8 mouse cellular contexts compared by ENCODE assay signal in genomic region chr1:170992550-170992949, GRCm38 (mm10). TPM values are rescaled to one million over a fixed set of nuclear protein-coding genes. Genes with fewer than 3 reads are reported as not detected.
DNase-seq lines count a peak whose midpoint lies in the region; ATAC-seq and TF ChIP-seq lines count a peak whose summit lies in the region.

No protein-coding gene starts in this region.

- no peak for TF ChIP-seq POLR2A in spleen, adult 2 months (IDR thresholded peaks at IDR 0.05; ENCODE audit: low read depth, low read length)

- no peaks in the 10 kb centered on the region for H3K36me3 ChIP-seq in spleen, adult 2 months (ENCODE audit: control insufficient read depth, insufficient read depth, low read length)
- no peaks in the 10 kb centered on the region for H3K36me3 ChIP-seq in midbrain, embryonic 15.5 days (replicated peaks)

- peak; percentile 64 to 66 for DNase-seq in cerebellum, postnatal 10 days
- no peak for DNase-seq in cerebellum, adult 11 months
- peak in 1 of 2 experiments; percentile 67 for DNase-seq in spleen, adult 2 months (ENCODE audit: low read depth in 1 of 2, low spot score in 2 of 2)
- no peak for DNase-seq in spleen, adult 12 weeks (ENCODE audit: low spot score)
- peak; percentile 49 for DNase-seq in embryo, embryonic 10.5 days (ENCODE audit: low spot score)
- peak; percentile 37 for DNase-seq in layer of hippocampus, adult 9-11 months
- peak; percentile 54 for DNase-seq in retina, embryonic 14.5 days (ENCODE audit: low spot score)

- 0 out of 2 replicates have a peak overlapping the region, but pooled peaks have one; percentile 34 for H3K27ac ChIP-seq in spleen, adult 2 months (ENCODE audit: insufficient read depth, low read length)
- H3K27ac ChIP-seq in midbrain, embryonic 15.5 days: no peak overlapping the region

- no peaks in the 10 kb centered on the region for H3K27me3 ChIP-seq in spleen, adult 2 months (ENCODE audit: control insufficient read depth, insufficient read depth, low read length)
- no peaks in the 10 kb centered on the region for H3K27me3 ChIP-seq in midbrain, embryonic 15.5 days (replicated peaks)

- WGBS in spleen, adult 2 months: 27% methylated on average over 5 of the region's 5 CpGs
- 69% methylated on average over 5 of the region's 5 CpGs for WGBS in midbrain, embryonic 15.5 days

- H3K9ac ChIP-seq in midbrain, embryonic 15.5 days: no peak overlapping the region

- ATAC-seq in midbrain, embryonic 15.5 days (replicated peaks): no peak

- TF ChIP-seq CTCF in spleen, adult 2 months (IDR thresholded peaks at IDR 0.05; ENCODE audit: extremely low read depth, insufficient read depth, insufficient read length, insufficient replicate concordance): peak; percentile 41; the same call in 1 of the 2 replicates

- no peak overlapping the region for H3K4me2 ChIP-seq in midbrain, embryonic 15.5 days

- H3K9me3 ChIP-seq in midbrain, embryonic 15.5 days: no peaks in the 10 kb centered on the region

- H3K4me3 ChIP-seq in spleen, adult 2 months (ENCODE audit: extremely low read depth, insufficient read depth, insufficient read length): no peak overlapping the region
- no peak overlapping the region for H3K4me3 ChIP-seq in midbrain, embryonic 15.5 days

- H3K4me1 ChIP-seq in spleen, adult 2 months (ENCODE audit: control insufficient read depth, insufficient read depth, insufficient read length): peaks cover 3% of the 10 kb centered on the region; the same call in 1 of the 2 replicates
- H3K4me1 ChIP-seq in midbrain, embryonic 15.5 days: no peaks in the 10 kb centered on the region

RNA-seq across cellular contexts. Expression of gene Fcgr2b, which starts 16.2 kb away (rescaled TPM):
- 47.5 and 71.3 TPM in 2 replicates for polyA plus RNA-seq in spleen, adult 2 months (2012; rRNA removed)
- 1.8 and 1.9 TPM in 2 replicates for polyA plus RNA-seq in midbrain, embryonic 15.5 days (2015; fragmentation: Nextera tagmentation; extraction: Ambion mirVana)

RNA-seq across cellular contexts. Expression of gene Fcgr4, which starts 26.2 kb away (rescaled TPM):
- polyA plus RNA-seq in spleen, adult 2 months (2012; rRNA removed): 7.6 and 11.4 TPM in 2 replicates
- polyA plus RNA-seq in midbrain, embryonic 15.5 days (2015; fragmentation: Nextera tagmentation; extraction: Ambion mirVana): 0.53 and 0.54 TPM in 2 replicates

Comparison
In these comparisons a context has a peak if more than half of its experiments do, and no peak if none do; other contexts are left out.
1. DNase-seq: peak in cerebellum, postnatal 10 days (2 of 2), embryo, embryonic 10.5 days (single experiment), layer of hippocampus, adult 9-11 months (single experiment) and retina, embryonic 14.5 days (single experiment); none in cerebellum, adult 11 months (single experiment) and spleen, adult 12 weeks (single experiment).
2. RNA of gene Fcgr2b, which starts 16.2 kb away (polyA plus RNA-seq): 47.5 to 71.3 TPM in spleen, adult 2 months; 1.8 to 1.9 TPM in midbrain, embryonic 15.5 days; every median in the first group is over 10 times any median in the second.